Mouse (Mus musculus): ENCODE results near the gene Emc9. TPM values are rescaled to one million over a fixed set of nuclear protein-coding genes. Genes with fewer than 3 reads are reported as not detected.

The Emc9 gene
- total and polyA plus RNA-seq, 3 experiments = 38.7 to 59.4 TPM; not detected in 1

DNA sequence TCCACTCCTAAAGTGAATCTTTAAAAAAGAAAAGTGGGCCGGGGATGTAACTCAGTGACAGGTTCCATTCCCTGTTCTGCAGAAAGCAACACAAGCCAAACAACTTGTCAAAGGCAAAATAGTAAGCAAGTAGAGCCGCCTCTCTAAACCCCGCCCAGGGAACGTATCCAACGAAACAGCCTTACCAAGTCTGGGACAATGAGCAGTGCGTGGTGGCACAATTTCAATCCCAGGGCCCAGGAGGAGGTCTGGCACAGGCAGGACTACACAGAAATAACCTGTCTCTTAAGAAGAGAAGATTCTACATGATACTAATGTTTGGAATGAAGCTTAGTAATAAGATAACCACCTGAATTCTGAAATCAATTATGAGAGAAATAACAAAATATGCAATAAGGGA, 34.9 kb downstream of the Emc9 start:
- no peaks in the 10 kb centered on the region for H3K9me3 ChIP-seq (replicated peaks; ENCODE audit: insufficient read depth, low read length)
- DNase-seq (ENCODE audit: low read depth, low spot score) = no peak
- peaks cover 13 to 30% of the 10 kb centered on the region in 2 experiments for H3K36me3 ChIP-seq (ENCODE audit: control insufficient read depth in 1 of 2, insufficient read depth in 2 of 2, low read length in 2 of 2)
- no peak for TF ChIP-seq NELFE (IDR thresholded peaks at IDR 0.05; ENCODE audit: low read depth, low read length)
- TF ChIP-seq ZMIZ1 (IDR thresholded peaks at IDR 0.05; ENCODE audit: low read depth, low read length) = no peak
- TF ChIP-seq CHD1 (IDR thresholded peaks at IDR 0.05; ENCODE audit: low read depth, low read length) = no peak
- no peak for TF ChIP-seq HCFC1 (IDR thresholded peaks at IDR 0.05; ENCODE audit: low read depth, low read length)
- TF ChIP-seq POLR2AphosphoS5 (IDR thresholded peaks at IDR 0.05; ENCODE audit: borderline replicate concordance, low read depth, low read length) = no peak
- TF ChIP-seq MEF2A (IDR thresholded peaks at IDR 0.05; ENCODE audit: extremely low read depth, insufficient replicate concordance, low read depth, low read length, poor library complexity, severe bottlenecking) = no peak
- TF ChIP-seq SIN3A (IDR thresholded peaks at IDR 0.05; ENCODE audit: low read length) = no peak
- no peak for TF ChIP-seq ZNF384 (IDR thresholded peaks at IDR 0.05; ENCODE audit: low read depth, low read length)
- no peak for TF ChIP-seq MAFK (IDR thresholded peaks at IDR 0.05; ENCODE audit: borderline replicate concordance, low read depth, low read length)
- no peak for TF ChIP-seq RCOR1 (IDR thresholded peaks at IDR 0.05; ENCODE audit: low read depth, low read length)
- no peak for TF ChIP-seq NRF1 (IDR thresholded peaks at IDR 0.05; ENCODE audit: insufficient read depth, low read depth, low read length, poor library complexity, severe bottlenecking)
- TF ChIP-seq MAZ (IDR thresholded peaks at IDR 0.05; ENCODE audit: low read depth, low read length) = no peak
- TF ChIP-seq CHD2 (IDR thresholded peaks at IDR 0.05; ENCODE audit: low read length) = no peak
- no peak overlapping the region for H3K27ac ChIP-seq (ENCODE audit: control insufficient read depth, low read depth, low read length)
- no peak overlapping the region for H3K9ac ChIP-seq (ENCODE audit: control insufficient read depth, low read depth, low read length, poor library complexity, severe bottlenecking)
- peaks cover 0 to 5% of the 10 kb centered on the region in 2 experiments; a peak in 2 of 4 replicates for H3K4me1 ChIP-seq (ENCODE audit: control insufficient read depth in 1 of 2, insufficient read depth in 2 of 2, low read length in 2 of 2)
- no peak overlapping the region for H3K4me3 ChIP-seq (ENCODE audit: control insufficient read depth in 1 of 2, insufficient read depth in 1 of 2, low read depth in 2 of 2, low read length in 2 of 2)
- no peaks in the 10 kb centered on the region for H3K79me2 ChIP-seq (ENCODE audit: control insufficient read depth, insufficient read depth, low read length, poor library complexity)
- no peaks in the 10 kb centered on the region for H3K27me3 ChIP-seq (ENCODE audit: control insufficient read depth in 1 of 2, insufficient read depth in 2 of 2, low read length in 2 of 2)

DNA sequence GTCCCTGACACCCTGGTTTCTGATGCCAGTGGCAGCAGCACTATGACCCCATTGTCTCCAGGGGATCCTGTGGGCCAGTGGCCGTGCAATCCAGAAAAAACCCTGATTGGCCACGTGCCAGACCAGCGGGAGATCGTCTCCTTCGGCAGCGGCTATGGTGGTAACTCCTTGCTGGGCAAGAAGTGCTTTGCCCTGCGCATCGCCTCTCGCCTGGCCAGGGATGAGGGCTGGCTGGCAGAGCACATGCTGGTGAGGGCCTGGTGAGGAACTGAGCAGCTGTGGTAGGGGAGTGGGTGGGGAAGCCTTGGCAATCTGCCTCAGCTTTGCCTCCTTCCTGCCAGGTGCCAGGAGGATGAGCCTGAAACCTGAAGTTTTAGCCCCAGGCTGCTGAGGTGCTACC, 40.8 kb downstream of the Emc9 start:
- Histone ChIP-seq H3K27ac (ENCODE audit: control insufficient read depth, low read depth, low read length) (no peak overlapping the region), H3K79me2 (ENCODE audit: control insufficient read depth, insufficient read depth, low read length, poor library complexity) (peaks cover 15% of the 10 kb centered on the region), H3K27me3 (ENCODE audit: control insufficient read depth in 1 of 2, insufficient read depth in 2 of 2, low read length in 2 of 2) (no peaks in the 10 kb centered on the region), H3K9me3 (replicated peaks; ENCODE audit: insufficient read depth, low read length) (no peaks in the 10 kb centered on the region), H3K4me1 (ENCODE audit: control insufficient read depth in 1 of 2, insufficient read depth in 2 of 2, low read length in 2 of 2) (peaks cover 8 to 16% of the 10 kb centered on the region in 2 experiments), H3K9ac (ENCODE audit: control insufficient read depth, low read depth, low read length, poor library complexity, severe bottlenecking) (no peak overlapping the region), H3K36me3 (ENCODE audit: control insufficient read depth in 1 of 2, insufficient read depth in 2 of 2, low read length in 2 of 2) (peaks cover 16 to 32% of the 10 kb centered on the region in 2 experiments), H3K4me3 (ENCODE audit: control insufficient read depth in 1 of 2, insufficient read depth in 1 of 2, low read depth in 2 of 2, low read length in 2 of 2) (no peak overlapping the region)
- no peak for TF ChIP-seq TBP (IDR thresholded peaks at IDR 0.05; ENCODE audit: low read depth, low read length)
- no peak for TF ChIP-seq MYB (IDR thresholded peaks at IDR 0.05; ENCODE audit: low read depth, low read length)
- TF ChIP-seq MEF2A (IDR thresholded peaks at IDR 0.05; ENCODE audit: extremely low read depth, insufficient replicate concordance, low read depth, low read length, poor library complexity, severe bottlenecking) = no peak
- TF ChIP-seq CTCF (IDR thresholded peaks at IDR 0.05 in 2 of 3, conservative IDR thresholded peaks at IDR 0.05 in 1 of 3; ENCODE audit: control insufficient read depth in 1 of 3, insufficient read depth in 1 of 3, low read depth in 2 of 3, low read length in 3 of 3, poor library complexity in 1 of 3, severe bottlenecking in 1 of 3) = no peak
- TF ChIP-seq BHLHE40 (IDR thresholded peaks at IDR 0.05; ENCODE audit: borderline replicate concordance, low read depth, low read length) = no peak
- TF ChIP-seq JUND (IDR thresholded peaks at IDR 0.05; ENCODE audit: low read depth, low read length) = no peak
- no peak for TF ChIP-seq E2F4 (IDR thresholded peaks at IDR 0.05; ENCODE audit: borderline replicate concordance, low read depth, low read length)
- TF ChIP-seq USF2 (IDR thresholded peaks at IDR 0.05; ENCODE audit: borderline replicate concordance in 1 of 2, insufficient read depth in 1 of 2, low read depth in 1 of 2, low read length in 2 of 2) = no peak
- no peak for TF ChIP-seq KAT2A (conservative IDR thresholded peaks at IDR 0.05; ENCODE audit: low read depth, low read length)
- no peak for TF ChIP-seq MAX (IDR thresholded peaks at IDR 0.05; ENCODE audit: low read length)
- TF ChIP-seq ZKSCAN1 (IDR thresholded peaks at IDR 0.05; ENCODE audit: low read depth, low read length) = no peak
- TF ChIP-seq GATA1 (IDR thresholded peaks at IDR 0.05; ENCODE audit: low read depth, low read length) = no peak
- TF ChIP-seq EP300 (IDR thresholded peaks at IDR 0.05; ENCODE audit: low read depth in 1 of 2, low read length in 2 of 2) = no peak
- TF ChIP-seq POLR2AphosphoS2 (IDR thresholded peaks at IDR 0.05; ENCODE audit: low read length) = no peak
- no peak for TF ChIP-seq SMC3 (IDR thresholded peaks at IDR 0.05; ENCODE audit: low read depth, low read length)
- no peak for TF ChIP-seq MYC (IDR thresholded peaks at IDR 0.05; ENCODE audit: low read depth, low read length)
- no peak for TF ChIP-seq MAZ (IDR thresholded peaks at IDR 0.05; ENCODE audit: low read depth, low read length)
- no peak for TF ChIP-seq TCF12 (IDR thresholded peaks at IDR 0.05; ENCODE audit: low read depth, low read length)
- TF ChIP-seq ZC3H11A (IDR thresholded peaks at IDR 0.05; ENCODE audit: low read depth, low read length) = no peak
- no peak for DNase-seq (ENCODE audit: low read depth, low spot score)
